Mouse (Mus musculus): ENCODE measurements around the gene Zfp1. TPM values are rescaled to one million over a fixed set of nuclear protein-coding genes. Genes with fewer than 3 reads are reported as not detected.

The Zfp1 gene
- polyA plus RNA-seq, 1 experiment from 2014 or later, result 29.7 TPM

DNA sequence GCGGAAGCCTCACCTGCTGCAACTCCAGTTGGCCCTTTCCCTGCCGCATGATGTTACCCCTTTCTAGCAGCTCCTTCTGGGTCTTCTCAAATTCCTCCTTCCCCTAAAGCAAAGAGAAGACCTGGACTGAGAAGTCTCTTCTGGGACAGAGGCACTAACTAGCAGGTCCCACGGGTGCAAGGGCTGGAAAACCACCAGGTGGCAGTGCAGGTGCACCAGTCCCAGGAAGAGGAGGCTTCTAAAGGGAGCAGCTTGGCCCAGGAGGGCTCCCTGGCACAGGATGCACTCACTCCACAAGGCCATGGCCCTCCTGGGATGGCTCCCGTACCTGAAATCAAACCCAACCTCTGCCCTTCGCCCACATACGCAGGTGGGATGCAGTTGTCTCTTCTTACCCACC lies 69.4 kb downstream of the Zfp1 start:
- peak; percentile 61 for DNase-seq (ENCODE audit: low spot score)

DNA sequence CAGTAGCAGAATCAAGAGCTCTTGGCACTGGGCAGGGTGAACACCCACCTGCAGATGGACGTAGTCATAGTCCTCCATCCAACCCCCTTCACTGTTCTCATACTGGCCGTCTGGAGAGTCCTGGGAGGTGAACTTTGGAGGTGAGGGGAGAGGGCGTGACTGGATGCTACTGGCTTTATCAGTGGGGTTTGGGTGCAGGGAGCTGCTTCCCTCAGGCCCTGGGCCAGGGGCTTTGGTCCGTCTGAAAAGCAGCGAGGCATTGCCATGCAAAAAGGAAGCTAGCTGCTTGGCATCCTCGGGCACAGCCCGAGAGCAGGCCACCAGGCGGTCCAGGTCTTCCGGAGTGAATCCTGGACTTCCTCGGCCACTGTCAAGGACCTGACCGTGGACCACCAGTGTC lies 70.1 kb downstream of the Zfp1 start:
- DNase-seq (ENCODE audit: low spot score), result no peak

DNA sequence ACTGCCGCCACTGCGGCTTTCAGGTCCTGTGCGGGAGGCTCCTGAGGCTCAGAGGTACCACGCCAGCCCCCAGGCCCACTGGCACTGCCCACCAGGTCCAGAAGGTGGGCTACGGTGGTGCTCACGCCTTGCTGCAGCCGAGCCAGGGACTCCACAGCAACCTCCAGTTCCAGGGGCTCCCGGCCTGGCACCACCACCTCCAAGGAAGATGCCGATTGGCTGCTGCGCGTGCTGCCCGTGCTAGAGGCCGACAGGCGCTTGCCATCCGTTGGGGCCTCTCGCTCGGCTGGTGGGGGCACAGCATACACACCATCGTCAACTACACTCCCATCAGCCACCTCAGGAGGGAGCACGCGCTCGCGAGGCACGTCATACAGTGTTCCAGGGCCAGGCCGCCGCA lies 70.6 kb downstream of the Zfp1 start:
- no peak for DNase-seq (ENCODE audit: low spot score)

DNA sequence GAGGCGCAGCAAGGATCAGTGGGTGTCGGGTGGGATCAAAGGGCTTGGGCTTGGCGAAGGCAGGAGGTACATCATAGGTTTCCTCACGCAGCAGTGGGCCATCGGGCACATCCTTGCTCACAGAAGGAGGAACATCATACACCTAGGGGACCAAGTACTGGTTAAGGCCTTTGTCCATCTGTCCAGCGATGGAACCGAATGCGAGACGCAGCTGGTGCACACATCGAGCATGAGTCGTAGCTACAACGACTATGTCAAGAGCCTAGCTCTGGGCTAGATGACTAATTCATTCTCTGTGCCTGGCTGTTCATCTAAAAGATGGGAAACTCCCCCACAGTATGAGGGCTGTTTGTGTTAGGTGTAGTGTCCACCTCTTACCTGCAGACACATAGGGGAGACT lies 71.1 kb downstream of the Zfp1 start:
- no peak for DNase-seq (ENCODE audit: low spot score)

DNA sequence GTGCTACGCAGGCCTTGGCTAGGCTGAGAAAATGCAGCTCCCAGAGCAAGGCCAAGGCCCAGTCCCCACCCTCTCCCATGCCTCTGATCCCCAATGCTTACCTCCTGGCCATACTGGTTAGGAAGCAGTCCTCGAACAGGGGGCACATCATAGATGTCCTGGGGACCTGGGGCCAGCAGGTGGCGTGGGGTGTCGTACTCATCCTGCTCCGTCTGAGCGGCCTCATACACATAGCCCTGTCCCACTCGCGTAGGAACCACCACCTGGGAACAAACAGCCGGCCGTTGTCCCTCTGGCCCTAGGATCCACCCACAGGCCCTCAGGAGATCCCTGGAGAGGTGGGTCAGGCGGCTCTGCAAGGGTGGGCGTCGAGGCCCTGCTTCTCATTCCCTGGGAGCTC lies 72.3 kb downstream of the Zfp1 start:
- DNase-seq (ENCODE audit: low spot score), result no peak

DNA sequence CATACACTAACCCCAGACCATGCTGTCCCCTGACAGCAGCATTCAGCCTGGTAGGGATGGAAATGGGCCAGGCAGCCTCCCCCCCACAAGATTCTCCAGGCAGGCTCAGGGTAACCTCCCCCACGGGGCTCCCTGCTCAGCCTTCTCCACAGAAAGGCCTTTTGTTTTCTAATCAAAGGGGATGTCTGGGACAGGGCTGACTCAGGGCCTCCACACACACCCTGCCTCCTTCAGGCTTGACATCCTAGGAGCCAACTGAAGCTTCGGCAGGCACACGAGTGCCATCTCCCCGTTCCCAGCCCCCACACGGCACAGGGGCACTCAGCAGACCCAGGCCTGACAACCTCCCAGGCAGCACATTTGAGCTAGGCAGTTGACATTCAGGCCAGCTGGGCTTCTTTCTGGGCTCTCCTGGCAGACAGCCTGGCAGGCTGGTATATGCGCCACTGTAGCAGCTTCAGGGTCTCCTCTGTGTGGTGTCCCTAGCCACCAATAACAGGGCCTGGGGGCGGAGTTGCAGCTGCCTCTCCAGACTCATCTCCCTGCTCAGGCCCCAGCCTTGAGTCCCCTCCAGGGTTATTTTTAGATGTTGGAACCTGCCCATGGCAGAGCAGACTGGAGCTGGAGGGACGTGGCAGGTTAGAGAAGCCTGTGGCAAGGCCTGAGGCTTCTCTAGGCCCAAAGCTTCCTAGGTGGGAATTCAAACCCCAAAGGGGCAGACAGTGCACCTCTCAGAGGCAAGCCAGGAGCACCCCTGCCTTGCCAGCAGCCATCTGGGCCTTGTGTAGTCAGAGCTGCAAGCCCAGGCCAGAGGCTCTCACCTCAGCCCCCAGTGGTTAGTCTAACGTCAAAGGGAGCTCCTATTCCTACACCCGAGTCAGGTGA lies 73.6 kb downstream of the Zfp1 start:
- no peak for DNase-seq (ENCODE audit: low spot score)

DNA sequence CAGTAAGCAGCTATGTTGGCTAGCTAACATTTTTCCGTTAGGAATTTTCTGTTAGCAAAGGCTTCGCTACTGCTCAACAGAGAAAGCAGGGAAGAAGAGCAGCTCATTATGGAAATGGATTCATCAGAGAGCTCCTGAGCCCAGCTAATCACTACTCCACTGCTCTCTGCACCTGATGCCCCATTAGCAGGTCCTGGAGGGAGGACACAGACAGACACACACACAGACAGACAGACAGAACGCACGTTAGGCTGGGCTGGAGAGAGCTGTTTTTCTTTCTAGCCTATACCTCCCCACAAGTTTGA lies 74.2 kb downstream of the Zfp1 start:
- DNase-seq (ENCODE audit: low spot score), result no peak

DNA sequence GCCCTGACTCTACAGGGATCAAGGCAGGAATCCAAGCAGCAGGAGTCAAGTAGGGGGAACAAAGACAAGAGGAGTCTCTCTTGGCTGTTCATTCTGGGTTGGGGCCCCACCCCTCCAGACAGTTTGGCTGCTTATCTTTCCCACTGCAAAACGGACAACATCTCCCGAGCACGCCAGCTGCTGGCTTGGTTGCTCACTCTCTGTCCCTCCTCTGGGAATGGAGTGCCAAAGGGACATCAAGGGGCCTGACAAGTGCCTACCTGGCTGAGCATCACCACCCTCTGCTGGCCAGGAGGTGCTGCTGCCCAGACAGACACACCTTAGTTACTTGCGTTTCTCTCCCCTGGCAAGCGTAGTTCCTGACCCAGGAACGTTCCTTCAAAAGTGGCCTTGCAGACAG lies 74.7 kb downstream of the Zfp1 start:
- no peak for DNase-seq (ENCODE audit: low spot score)

DNA sequence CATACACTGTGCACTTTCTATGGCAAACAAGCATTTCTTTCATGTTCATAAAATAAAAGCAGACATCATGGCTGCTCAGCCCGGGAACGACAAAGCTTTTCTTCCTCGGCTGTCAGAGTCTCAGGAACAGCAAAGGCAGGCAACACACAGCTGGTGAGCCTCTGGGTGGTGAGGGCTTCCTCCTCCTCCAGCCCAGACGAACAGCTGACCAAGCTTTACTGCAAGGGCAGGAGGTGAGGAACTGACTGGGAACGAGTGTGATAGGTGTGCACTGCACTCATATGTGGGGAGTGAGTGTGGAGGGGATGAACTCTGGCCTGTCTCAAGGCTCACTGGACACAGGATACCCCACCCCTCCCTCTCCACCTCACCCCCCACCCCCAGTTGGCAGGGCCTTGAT lies 75.7 kb downstream of the Zfp1 start:
- no peak for DNase-seq (ENCODE audit: low spot score)

DNA sequence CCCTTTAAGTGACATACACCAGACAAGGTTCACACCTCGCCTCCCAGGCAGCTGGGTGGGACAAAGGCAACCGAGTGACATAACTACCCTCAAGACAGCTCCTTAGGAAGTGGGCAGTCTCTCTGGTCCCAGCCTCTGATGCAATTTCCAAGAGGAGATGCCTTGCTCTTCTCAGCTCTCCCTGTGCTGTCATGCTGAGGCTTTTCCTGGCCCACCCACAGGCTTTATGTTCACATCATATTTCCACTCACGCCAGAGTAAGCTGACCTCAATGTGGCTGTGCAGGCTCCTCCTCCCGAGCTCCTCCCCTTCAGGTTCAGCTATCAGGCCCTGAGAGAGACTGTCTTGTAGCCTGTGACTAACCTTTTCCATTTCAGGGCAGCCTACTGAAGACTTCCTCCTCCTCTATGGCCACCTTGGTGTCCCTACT lies 76.9 kb downstream of the Zfp1 start:
- DNase-seq (ENCODE audit: low spot score), result no peak

Small RNA genes lying within 50 kb of the gene (microRNA-seq; reads per million reads assigned to microRNA genes)
- not detected for gene Mir7076 (ENCODE audit: borderline number of aligned reads)

Other genes starting within 250 kb of the Zfp1 start
- gene Fa2h, start 249.6 kb upstream of the Zfp1 start, polyA plus RNA-seq (2015; fragmentation: Nextera tagmentation; extraction: Ambion mirVana), result 0.07 and 0.13 TPM in 2 replicates
- 3.0 and 3.9 TPM in 2 replicates for gene Wdr59, start 121.3 kb upstream of the Zfp1 start, polyA plus RNA-seq (2015; fragmentation: Nextera tagmentation; extraction: Ambion mirVana)
- 173 and 227 TPM in 2 replicates for gene Znrf1, start 107.3 kb upstream of the Zfp1 start, polyA plus RNA-seq (2015; fragmentation: Nextera tagmentation; extraction: Ambion mirVana)
- gene Ldhd, start 13.0 kb upstream of the Zfp1 start, polyA plus RNA-seq (2015; fragmentation: Nextera tagmentation; extraction: Ambion mirVana), result 3.8 and 3.9 TPM in 2 replicates
- 1.1 TPM in 2 replicates for gene Ctrb1, start 47.6 kb downstream of the Zfp1 start, polyA plus RNA-seq (2015; fragmentation: Nextera tagmentation; extraction: Ambion mirVana)
- gene Bcar1, start 100.4 kb downstream of the Zfp1 start, polyA plus RNA-seq (2015; fragmentation: Nextera tagmentation; extraction: Ambion mirVana), result 4.1 TPM in 2 replicates
- gene Cfdp1, start 210.9 kb downstream of the Zfp1 start, polyA plus RNA-seq (2015; fragmentation: Nextera tagmentation; extraction: Ambion mirVana), result 105 and 119 TPM in 2 replicates
- gene Tmem170, start 233.3 kb downstream of the Zfp1 start, polyA plus RNA-seq (2015; fragmentation: Nextera tagmentation; extraction: Ambion mirVana), result 5.2 and 6.1 TPM in 2 replicates